Mouse (Mus musculus): ENCODE measurements at regions not wholly inside any gene's neighbourhood (a gene's known extent, or its start where the extent isn't known, plus 50 kb on each side); places are given as distances from the start of the nearest gene placed in this dataset.
"Not testable (repeated sequence)": the region's sequence is repeated elsewhere in the genome, so short reads cannot be mapped to it uniquely, and the experiment has no call there.

GRCm38 (mm10) chr10:108111398-108111797, 50.6 kb upstream of the Ppp1r12a start:
- no peak for DNase-seq (ENCODE audit: inconsistent ontology term)

- no peak for DNase-seq (ENCODE audit: inconsistent ontology term)
These were observed 51.1 kb upstream of the Ppp1r12a start for GRCm38 (mm10) chr10:108110891-108111290.

- no peak for DNase-seq (ENCODE audit: inconsistent ontology term)
These were observed 51.8 kb upstream of the Ppp1r12a start for GRCm38 (mm10) chr10:108110197-108110596.

- not testable (repeated sequence) for DNase-seq (ENCODE audit: inconsistent ontology term)
These were observed 53.5 kb upstream of the Ppp1r12a start for GRCm38 (mm10) chr10:108108500-108108899.

- no peak for DNase-seq (ENCODE audit: inconsistent ontology term)
These were observed 60.5 kb upstream of the Ppp1r12a start for GRCm38 (mm10) chr10:108101521-108101920.

- DNase-seq (ENCODE audit: inconsistent ontology term), result no peak
These were observed 69.0 kb upstream of the Ppp1r12a start for GRCm38 (mm10) chr10:108093043-108093442.

GRCm38 (mm10) chr10:108089375-108089981, 72.5 kb upstream of the Ppp1r12a start:
- no peak for DNase-seq (ENCODE audit: inconsistent ontology term)

- no peak for DNase-seq (ENCODE audit: inconsistent ontology term)
These were observed 73.1 kb upstream of the Ppp1r12a start for GRCm38 (mm10) chr10:108088883-108089282.

GRCm38 (mm10) chr10:108088209-108088608, 73.8 kb upstream of the Ppp1r12a start:
- no peak for DNase-seq (ENCODE audit: inconsistent ontology term)

GRCm38 (mm10) chr10:108083220-108083619, 78.8 kb upstream of the Ppp1r12a start:
- no peak for DNase-seq (ENCODE audit: inconsistent ontology term)

GRCm38 (mm10) chr10:108075144-108075543, 86.8 kb upstream of the Ppp1r12a start:
- DNase-seq (ENCODE audit: inconsistent ontology term), result no peak

GRCm38 (mm10) chr10:108073828-108074227, 88.2 kb upstream of the Ppp1r12a start:
- no peak for DNase-seq (ENCODE audit: inconsistent ontology term)

GRCm38 (mm10) chr10:108072211-108072610, 89.8 kb upstream of the Ppp1r12a start:
- DNase-seq (ENCODE audit: inconsistent ontology term), result no peak

GRCm38 (mm10) chr10:108071424-108071823, 90.6 kb upstream of the Ppp1r12a start:
- no peak for DNase-seq (ENCODE audit: inconsistent ontology term)

GRCm38 (mm10) chr10:108067723-108068122, 94.3 kb upstream of the Ppp1r12a start:
- no peak for DNase-seq (ENCODE audit: inconsistent ontology term)

- no peak for DNase-seq (ENCODE audit: inconsistent ontology term)
These were observed 95.8 kb upstream of the Ppp1r12a start for GRCm38 (mm10) chr10:108066241-108066640.

- DNase-seq (ENCODE audit: inconsistent ontology term), result peak; percentile 59
These were observed 100.1 kb upstream of the Ppp1r12a start for GRCm38 (mm10) chr10:108061813-108062435.

- DNase-seq (ENCODE audit: inconsistent ontology term), result no peak
These were observed 101.4 kb upstream of the Ppp1r12a start for GRCm38 (mm10) chr10:108060554-108060953.

- no peak for DNase-seq (ENCODE audit: inconsistent ontology term)
These were observed 110.4 kb upstream of the Ppp1r12a start for GRCm38 (mm10) chr10:108051637-108052036.

GRCm38 (mm10) chr10:108048426-108048825, 113.6 kb upstream of the Ppp1r12a start:
- DNase-seq (ENCODE audit: inconsistent ontology term), result no peak

- DNase-seq (ENCODE audit: inconsistent ontology term), result no peak
These were observed 118.5 kb upstream of the Ppp1r12a start for GRCm38 (mm10) chr10:108043519-108043918.

- no peak for DNase-seq (ENCODE audit: inconsistent ontology term)
These were observed 122.0 kb upstream of the Ppp1r12a start for GRCm38 (mm10) chr10:108040027-108040426.

- no peak for DNase-seq (ENCODE audit: inconsistent ontology term)
These were observed 124.7 kb upstream of the Otogl start for GRCm38 (mm10) chr10:108036486-108037109.
